Mouse (Mus musculus): ENCODE results near the gene Olfr904. TPM values are rescaled to one million over a fixed set of nuclear protein-coding genes. Genes with fewer than 3 reads are reported as not detected.
"Not testable (repeated sequence)": the region's sequence is repeated elsewhere in the genome, so short reads cannot be mapped to it uniquely, and the experiment has no call there.

Gene Olfr904
- not detected in 2 replicates for polyA plus RNA-seq (2016; fragmentation: Nextera tagmentation; extraction: Ambion mirVana)

DNA sequence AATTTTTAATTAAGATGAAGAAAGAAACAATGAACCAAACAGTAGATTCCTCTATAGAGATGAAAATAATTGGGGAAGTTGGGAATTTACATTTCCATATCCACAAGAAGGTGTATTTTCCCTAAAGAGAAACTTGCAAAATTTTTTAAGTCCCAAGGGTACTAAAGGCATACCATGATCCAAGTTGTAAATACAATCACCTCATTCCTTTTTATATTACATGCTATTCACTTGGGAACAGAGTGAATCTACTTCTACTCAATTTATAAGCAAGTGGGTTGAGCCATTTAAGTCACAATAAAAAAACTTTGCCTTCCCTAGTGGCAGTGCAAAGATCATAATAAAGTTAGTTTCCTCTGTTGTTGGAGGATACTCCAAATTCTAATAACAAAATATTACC is at the start of gene Olfr904:
TSS of gene Olfr904 (plus strand) at position 301 of the 400 bp plus-strand sequence.
- Histone ChIP-seq H3K4me3 (no peak within 1 kb of the TSS), H3K27me3 (ENCODE audit: insufficient read depth, poor library complexity, severe bottlenecking) (no peaks in the 10 kb centered on the region), H3K36me3 (no peaks in the 10 kb centered on the region), H3K27ac (no peak within 1 kb of the TSS), H3K4me1 (no peaks in the 10 kb centered on the region), H3K9me3 (no peaks in the 10 kb centered on the region; the same call in 1 of the 2 replicates)
- no peak for DNase-seq (ENCODE audit: low spot score)

DNA sequence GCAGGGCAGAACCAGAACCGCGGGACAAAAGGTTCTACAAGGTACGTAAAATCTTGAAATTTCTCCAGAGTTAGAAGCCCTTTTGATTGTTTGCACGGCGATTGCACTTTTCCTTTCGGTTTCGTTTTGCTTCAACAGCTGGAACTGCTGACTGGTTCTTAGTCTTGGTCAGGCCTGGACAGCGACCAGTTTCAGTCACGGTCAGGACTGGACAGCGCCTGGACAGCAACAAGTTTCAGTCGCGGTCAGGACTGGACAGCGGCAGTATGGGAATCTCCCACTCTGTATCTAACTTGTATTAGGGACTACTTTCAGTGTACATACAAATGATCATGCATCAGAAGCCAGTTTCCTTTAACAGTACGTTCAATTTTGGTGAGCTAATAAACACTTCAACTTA is 49.4 kb upstream of the Olfr904 start:
- 87% methylated on average over 14 of the region's 14 CpGs for WGBS
- not testable (repeated sequence) for H3K4me3 ChIP-seq; H3K4me1 ChIP-seq; H3K27ac ChIP-seq; H3K36me3 ChIP-seq; DNase-seq (ENCODE audit: low spot score); H3K27me3 ChIP-seq (ENCODE audit: insufficient read depth, poor library complexity, severe bottlenecking); H3K9me3 ChIP-seq

DNA sequence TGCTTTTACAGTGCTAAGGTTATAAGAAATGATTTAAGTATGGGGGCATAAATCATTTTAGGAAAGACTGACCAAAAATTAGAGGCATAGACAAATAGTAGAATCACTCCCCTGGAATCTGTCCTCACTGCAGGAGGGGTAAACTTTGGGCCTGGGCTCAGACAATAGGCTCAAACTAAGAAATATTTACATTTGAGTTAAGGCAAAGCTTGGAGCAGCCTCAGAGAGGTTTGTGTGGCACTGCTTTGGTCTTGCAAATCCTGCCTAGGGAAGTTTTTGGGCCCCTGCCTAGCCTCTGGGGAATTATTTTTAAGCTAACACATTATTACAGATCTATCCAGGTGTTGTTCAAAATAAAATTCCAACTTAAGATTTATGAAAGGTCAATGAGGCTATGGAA is 39.1 kb upstream of the Olfr904 start:
- DNase-seq (ENCODE audit: low spot score): no peak
- Histone ChIP-seq H3K4me1 (no peaks in the 10 kb centered on the region), H3K4me3 (no peak overlapping the region), H3K9me3 (no peaks in the 10 kb centered on the region), H3K27me3 (ENCODE audit: insufficient read depth, poor library complexity, severe bottlenecking) (no peaks in the 10 kb centered on the region), H3K27ac (no peak overlapping the region), H3K36me3 (no peaks in the 10 kb centered on the region)

DNA sequence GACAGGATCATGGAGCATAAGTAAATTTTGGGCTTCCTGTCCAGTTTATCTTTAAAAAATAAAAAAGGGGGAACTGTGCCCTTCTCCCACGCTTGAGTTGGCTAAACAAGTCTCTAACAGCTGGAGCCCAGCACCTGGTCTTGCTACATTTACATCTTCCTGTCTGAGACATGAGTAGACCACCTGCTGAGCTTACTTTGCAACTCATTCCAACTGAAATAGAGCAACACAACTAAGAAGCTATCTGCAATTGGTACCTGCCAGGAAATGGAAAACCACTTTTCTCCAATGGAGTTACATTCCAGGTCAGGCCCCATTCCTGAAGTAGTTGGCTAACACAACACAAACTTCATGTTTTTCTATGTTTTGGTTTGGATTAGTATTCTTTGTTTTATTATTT is 35.9 kb upstream of the Olfr904 start:
- WGBS: 52% methylated on average over 1 of the region's 1 CpGs
- no peak for DNase-seq (ENCODE audit: low spot score)
- H3K27me3 ChIP-seq (ENCODE audit: insufficient read depth, poor library complexity, severe bottlenecking): no peaks in the 10 kb centered on the region

DNA sequence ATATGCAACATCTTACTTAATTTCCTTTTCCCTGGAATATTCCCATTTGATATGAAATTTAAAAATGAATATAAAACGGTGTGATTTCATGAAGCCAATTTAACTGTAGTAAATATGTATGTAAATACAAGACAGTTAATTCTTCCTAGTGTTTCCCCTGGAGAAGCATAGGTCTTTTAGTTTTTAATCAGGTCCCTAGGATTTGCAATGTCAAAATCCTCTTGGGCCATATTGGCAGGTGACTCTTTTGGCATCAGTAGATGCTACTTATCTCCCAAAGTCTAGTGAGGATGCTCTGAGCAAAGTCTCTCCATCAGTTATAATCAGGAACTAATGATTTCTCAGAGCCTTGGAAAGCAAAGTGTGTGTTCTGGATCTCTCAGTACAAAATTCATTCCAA is 33.8 kb upstream of the Olfr904 start, which contains the start of gene Olfr901:
TSS of gene Olfr901 (plus strand) at position 301 of the 400 bp plus-strand sequence.
- H3K9me3 ChIP-seq: no peaks in the 10 kb centered on the region
- no peaks in the 10 kb centered on the region for H3K27me3 ChIP-seq (ENCODE audit: insufficient read depth, poor library complexity, severe bottlenecking)
- no peak within 1 kb of the TSS for H3K4me3 ChIP-seq
- 86% methylated on average over 1 of the region's 1 CpGs for WGBS
- H3K4me1 ChIP-seq: no peaks in the 10 kb centered on the region
- no peaks in the 10 kb centered on the region for H3K36me3 ChIP-seq
- no peak within 1 kb of the TSS for H3K27ac ChIP-seq
- DNase-seq (ENCODE audit: low spot score): no peak

More for the DNA sequence above, 35.9 kb upstream of the Olfr904 start:
- H3K4me3 ChIP-seq: no peak overlapping the region
- H3K9me3 ChIP-seq: no peaks in the 10 kb centered on the region
- H3K4me1 ChIP-seq: no peaks in the 10 kb centered on the region
- H3K36me3 ChIP-seq: no peaks in the 10 kb centered on the region
- H3K27ac ChIP-seq: no peak overlapping the region

DNA sequence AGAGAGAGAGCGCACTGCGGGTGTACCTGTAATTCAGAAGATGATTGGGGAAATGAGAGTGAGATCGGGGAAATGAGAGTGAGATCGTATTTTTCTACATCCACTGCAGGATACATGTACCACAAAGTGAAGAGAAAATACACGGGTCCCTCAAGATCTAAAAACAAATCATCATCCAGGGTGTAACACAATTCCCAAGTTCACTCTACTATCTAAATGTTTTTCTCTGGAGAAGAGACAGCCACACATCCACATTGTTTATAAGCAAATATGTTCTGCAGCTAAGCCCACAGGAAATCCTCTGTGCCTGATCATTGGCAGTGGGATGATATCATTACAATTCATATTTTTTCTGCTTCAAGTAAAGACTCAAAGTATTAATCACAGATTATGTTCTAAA is 15.6 kb upstream of the Olfr904 start, which contains the start of gene Olfr902:
TSS of gene Olfr902 (plus strand) at position 301 of the 400 bp plus-strand sequence.
- H3K9me3 ChIP-seq: no peaks in the 10 kb centered on the region
- H3K36me3 ChIP-seq: no peaks in the 10 kb centered on the region
- H3K27me3 ChIP-seq (ENCODE audit: insufficient read depth, poor library complexity, severe bottlenecking): no peaks in the 10 kb centered on the region
- H3K4me1 ChIP-seq: no peaks in the 10 kb centered on the region
- WGBS: 90% methylated on average over 5 of the region's 5 CpGs
- no peak within 1 kb of the TSS for H3K27ac ChIP-seq
- H3K4me3 ChIP-seq: no peak within 1 kb of the TSS
- DNase-seq (ENCODE audit: low spot score): no peak

DNA sequence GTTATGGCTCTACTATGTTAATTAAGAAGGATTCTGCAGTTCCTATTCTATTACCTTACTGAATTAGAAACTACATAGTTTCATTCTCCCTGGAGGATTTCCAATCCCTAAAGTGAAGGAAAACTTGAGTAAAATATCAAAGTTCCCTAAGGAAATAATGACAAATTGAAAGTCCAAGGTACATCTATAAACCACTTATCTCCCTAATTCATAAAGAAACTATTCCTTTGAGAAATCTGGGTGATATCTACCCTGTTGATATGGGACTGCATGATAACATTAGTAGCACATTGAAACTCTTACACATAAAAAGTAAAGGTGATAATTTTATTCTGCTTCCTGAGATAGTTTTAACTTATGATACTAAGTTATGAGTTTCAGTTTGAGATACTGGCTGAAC is 7.9 kb downstream of the Olfr904 start, which contains the start of gene Olfr905:
TSS of gene Olfr905 (plus strand) at position 301 of the 400 bp plus-strand sequence.
- DNase-seq (ENCODE audit: low spot score): no peak
- Histone ChIP-seq H3K4me1 (no peaks in the 10 kb centered on the region), H3K9me3 (no peaks in the 10 kb centered on the region), H3K27me3 (ENCODE audit: insufficient read depth, poor library complexity, severe bottlenecking) (no peaks in the 10 kb centered on the region), H3K4me3 (no peak within 1 kb of the TSS), H3K27ac (no peak within 1 kb of the TSS), H3K36me3 (no peaks in the 10 kb centered on the region)

DNA sequence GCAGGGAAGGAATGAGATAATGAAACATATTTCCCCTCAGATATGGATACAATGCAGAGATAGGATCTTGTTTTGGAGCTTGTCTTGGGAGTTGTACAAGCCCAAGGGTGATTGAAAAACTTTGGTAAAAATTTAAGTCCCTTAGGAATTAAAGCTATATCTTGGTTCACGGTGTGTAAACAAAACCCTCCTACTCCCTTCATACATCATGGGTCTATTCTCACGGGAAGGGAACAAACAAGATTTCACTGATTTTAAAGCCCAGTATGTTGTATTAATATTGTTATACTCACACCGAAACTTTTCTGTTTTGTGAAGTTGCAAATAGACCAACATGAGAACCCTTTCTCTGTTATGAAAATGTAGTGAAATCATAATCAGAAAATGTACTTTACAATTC is 23.8 kb downstream of the Olfr904 start, which contains the start of gene Olfr906:
TSS of gene Olfr906 (plus strand) at position 301 of the 400 bp plus-strand sequence.
- DNase-seq (ENCODE audit: low spot score): no peak
- H3K27ac ChIP-seq: no peak within 1 kb of the TSS
- WGBS: 71% methylated on average over 3 of the region's 3 CpGs
- no peaks in the 10 kb centered on the region for H3K27me3 ChIP-seq (ENCODE audit: insufficient read depth, poor library complexity, severe bottlenecking)
- no peak within 1 kb of the TSS for H3K4me3 ChIP-seq
- H3K4me1 ChIP-seq: no peaks in the 10 kb centered on the region
- no peaks in the 10 kb centered on the region for H3K9me3 ChIP-seq
- no peaks in the 10 kb centered on the region for H3K36me3 ChIP-seq

DNA sequence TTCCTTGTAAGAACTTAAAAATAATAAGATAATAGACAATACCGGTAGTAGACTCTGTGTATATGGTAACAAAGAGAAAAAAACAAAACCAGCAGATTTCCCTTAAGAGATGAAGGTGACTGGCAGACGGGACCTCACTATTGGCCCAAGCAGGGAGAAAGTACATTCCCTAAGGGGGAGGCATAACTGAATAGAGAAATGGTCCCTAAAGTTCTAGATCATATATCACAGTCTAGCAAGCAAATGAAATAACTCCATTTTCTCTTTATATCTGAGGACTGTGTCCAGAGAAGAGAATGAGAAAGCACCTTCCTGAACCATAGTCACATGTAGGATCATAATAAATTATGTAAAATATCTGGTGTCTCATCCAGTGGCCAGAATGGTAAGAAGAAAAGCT is 32.6 kb downstream of the Olfr904 start, which contains the start of gene Olfr907:
TSS of gene Olfr907 (plus strand) at position 301 of the 400 bp plus-strand sequence.
- no peak for DNase-seq (ENCODE audit: low spot score)
- Histone ChIP-seq H3K9me3 (no peaks in the 10 kb centered on the region), H3K36me3 (no peaks in the 10 kb centered on the region), H3K27me3 (ENCODE audit: insufficient read depth, poor library complexity, severe bottlenecking) (no peaks in the 10 kb centered on the region), H3K4me3 (no peak within 1 kb of the TSS), H3K27ac (no peak within 1 kb of the TSS), H3K4me1 (no peaks in the 10 kb centered on the region)
- 73% methylated on average over 2 of the region's 2 CpGs for WGBS

DNA sequence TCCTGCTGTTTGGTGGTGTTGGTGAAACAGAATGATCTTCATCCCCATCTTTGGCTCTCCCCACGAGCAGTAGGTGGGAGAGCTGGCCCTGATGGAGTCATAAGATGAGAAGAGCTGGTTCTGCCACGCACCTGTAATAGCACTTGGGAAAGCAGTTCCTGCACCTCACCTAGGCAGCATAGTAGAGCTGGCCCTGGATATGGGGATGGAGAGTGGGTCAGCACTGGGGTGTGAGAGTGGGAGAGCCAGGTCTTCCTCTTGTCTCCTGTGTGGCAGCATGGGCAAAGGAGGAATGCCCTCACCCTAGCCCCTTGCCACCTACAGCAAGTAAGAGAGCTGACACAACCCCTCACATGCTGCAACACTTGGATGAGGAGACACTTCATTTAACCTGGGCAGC is 49.4 kb downstream of the Olfr904 start:
- H3K27ac ChIP-seq: no peak overlapping the region
- WGBS: 58% methylated on average over 2 of the region's 2 CpGs
- DNase-seq (ENCODE audit: low spot score): no peak
- no peaks in the 10 kb centered on the region for H3K36me3 ChIP-seq
- H3K4me1 ChIP-seq: no peaks in the 10 kb centered on the region
- H3K9me3 ChIP-seq: no peaks in the 10 kb centered on the region
- no peaks in the 10 kb centered on the region for H3K27me3 ChIP-seq (ENCODE audit: insufficient read depth, poor library complexity, severe bottlenecking)
- H3K4me3 ChIP-seq: no peak overlapping the region

Other genes with a start within 250 kb of the Olfr904 start
- gene Olfr894, start 245.1 kb upstream of the Olfr904 start, polyA plus RNA-seq (2016; fragmentation: Nextera tagmentation; extraction: Ambion mirVana): not detected in 2 replicates
- not detected in 2 replicates for gene Olfr143, start 210.4 kb upstream of the Olfr904 start, polyA plus RNA-seq (2016; fragmentation: Nextera tagmentation; extraction: Ambion mirVana)
- gene Olfr895, start 195.3 kb upstream of the Olfr904 start, polyA plus RNA-seq (2016; fragmentation: Nextera tagmentation; extraction: Ambion mirVana): not detected in 2 replicates
- gene Olfr896-ps1, start 172.0 kb upstream of the Olfr904 start, polyA plus RNA-seq (2016; fragmentation: Nextera tagmentation; extraction: Ambion mirVana): not detected in 2 replicates
- not detected in 2 replicates for gene Olfr25, start 134.1 kb upstream of the Olfr904 start, polyA plus RNA-seq (2016; fragmentation: Nextera tagmentation; extraction: Ambion mirVana)
- not detected in 2 replicates for gene Olfr898, start 114.7 kb upstream of the Olfr904 start, polyA plus RNA-seq (2016; fragmentation: Nextera tagmentation; extraction: Ambion mirVana)
- gene Olfr250, start 96.2 kb upstream of the Olfr904 start, polyA plus RNA-seq (2016; fragmentation: Nextera tagmentation; extraction: Ambion mirVana): not detected in 2 replicates
- not detected in 2 replicates for gene Olfr251, start 86.1 kb upstream of the Olfr904 start, polyA plus RNA-seq (2016; fragmentation: Nextera tagmentation; extraction: Ambion mirVana)
- gene Olfr147, start 61.4 kb upstream of the Olfr904 start, polyA plus RNA-seq (2016; fragmentation: Nextera tagmentation; extraction: Ambion mirVana): not detected in 2 replicates
- not detected in 2 replicates for gene Olfr901, start 33.7 kb upstream of the Olfr904 start, polyA plus RNA-seq (2016; fragmentation: Nextera tagmentation; extraction: Ambion mirVana)
- not detected in 2 replicates for gene Olfr902, start 15.5 kb upstream of the Olfr904 start, polyA plus RNA-seq (2016; fragmentation: Nextera tagmentation; extraction: Ambion mirVana)
- gene Olfr905, start 8.0 kb downstream of the Olfr904 start, polyA plus RNA-seq (2016; fragmentation: Nextera tagmentation; extraction: Ambion mirVana): not detected in 2 replicates
- gene Olfr906, start 23.9 kb downstream of the Olfr904 start, polyA plus RNA-seq (2016; fragmentation: Nextera tagmentation; extraction: Ambion mirVana): not detected in 2 replicates
- not detected in 2 replicates for gene Olfr907, start 32.7 kb downstream of the Olfr904 start, polyA plus RNA-seq (2016; fragmentation: Nextera tagmentation; extraction: Ambion mirVana)
- gene Olfr911-ps1, start 58.4 kb downstream of the Olfr904 start, polyA plus RNA-seq (2016; fragmentation: Nextera tagmentation; extraction: Ambion mirVana): not detected in 2 replicates
- not detected in 2 replicates for gene Olfr910, start 74.7 kb downstream of the Olfr904 start, polyA plus RNA-seq (2016; fragmentation: Nextera tagmentation; extraction: Ambion mirVana)
- not detected in 2 replicates for gene Olfr912, start 117.0 kb downstream of the Olfr904 start, polyA plus RNA-seq (2016; fragmentation: Nextera tagmentation; extraction: Ambion mirVana)
- gene Olfr913, start 129.6 kb downstream of the Olfr904 start, polyA plus RNA-seq (2016; fragmentation: Nextera tagmentation; extraction: Ambion mirVana): not detected in 2 replicates
- gene Olfr914, start 142.0 kb downstream of the Olfr904 start, polyA plus RNA-seq (2016; fragmentation: Nextera tagmentation; extraction: Ambion mirVana): not detected in 2 replicates
- not detected in 2 replicates for gene Olfr916, start 196.7 kb downstream of the Olfr904 start, polyA plus RNA-seq (2016; fragmentation: Nextera tagmentation; extraction: Ambion mirVana)
- not detected in 2 replicates for gene Olfr917, start 202.7 kb downstream of the Olfr904 start, polyA plus RNA-seq (2016; fragmentation: Nextera tagmentation; extraction: Ambion mirVana)
- not detected in 2 replicates for gene Olfr918, start 211.5 kb downstream of the Olfr904 start, polyA plus RNA-seq (2016; fragmentation: Nextera tagmentation; extraction: Ambion mirVana)
- gene Olfr919, start 240.5 kb downstream of the Olfr904 start, polyA plus RNA-seq (2016; fragmentation: Nextera tagmentation; extraction: Ambion mirVana): not detected in 2 replicates